Mouse (Mus musculus) layer of hippocampus, postnatal 14 days (tissue): ENCODE data around the gene Pdgfa. TPM values are rescaled to one million over a fixed set of nuclear protein-coding genes. Genes with fewer than 3 reads are reported as not detected.

ENCODE experiments used
- total RNA-seq, 2 experiments: library from RNA; stranded (reverse); gene quantifications; 2 replicates each; pipeline ENCODE4 v1.2.3; 2021

Gene Pdgfa
- total RNA-seq, 2 experiments from 2014 or later = 50.2 to 50.3 TPM

Other genes with a start within 250 kb of the Pdgfa start
- gene Fam20c, start 242.9 kb downstream of the Pdgfa start, total RNA-seq = 10 to 100 TPM; 38.7 to 40.4 TPM
- gene Gm5294, start 177.3 kb downstream of the Pdgfa start, total RNA-seq = not detected
- 100 to 1,000 TPM; 387 to 389 TPM for gene Prkar1b, start 152.6 kb upstream of the Pdgfa start, total RNA-seq
- gene Dnaaf5, start 152.9 kb upstream of the Pdgfa start, total RNA-seq = 1 to 10 TPM; 7.0 to 7.4 TPM
- 10 to 100 TPM; 66.9 to 73.5 TPM for gene Sun1, start 203.3 kb upstream of the Pdgfa start, total RNA-seq